Mouse (Mus musculus): ENCODE data around the gene Lrrc32.

DNA sequence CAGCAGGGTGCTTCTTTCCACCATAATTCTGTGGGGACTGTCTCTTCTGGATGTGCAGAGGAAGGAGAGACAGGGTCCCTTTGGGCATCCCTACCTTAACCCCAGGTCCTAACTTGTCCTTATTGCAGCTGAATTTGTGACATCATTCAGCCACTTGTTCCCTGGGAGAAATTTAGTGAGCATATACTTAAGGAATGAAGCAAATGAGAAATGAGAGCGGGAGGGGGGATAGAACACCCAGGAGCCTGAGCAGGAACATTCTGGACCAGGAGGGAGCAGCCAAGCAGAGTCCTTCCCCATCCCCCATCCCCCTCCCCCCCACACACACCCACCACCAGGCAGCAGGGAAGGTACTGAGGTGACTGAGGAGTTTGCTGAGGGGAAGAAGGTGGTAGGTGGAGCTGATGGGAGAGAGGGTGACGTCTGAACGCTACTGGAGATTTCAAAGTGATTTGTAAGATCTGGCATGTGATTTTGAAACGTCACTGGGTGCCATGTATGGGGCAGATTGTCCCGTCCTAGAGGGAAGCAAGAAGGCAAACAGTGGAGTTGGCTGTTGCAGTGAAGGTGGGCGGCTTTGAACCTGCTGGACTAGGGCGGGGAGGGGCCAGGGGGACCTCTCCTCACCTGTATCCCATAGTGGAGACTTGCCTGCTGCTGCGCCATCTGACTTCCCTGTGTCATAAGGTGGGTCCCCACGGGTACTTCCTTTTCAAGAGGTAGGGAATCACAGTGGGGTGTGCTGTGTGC is 2.5 kb downstream of the Lrrc32 start:
- no peak for TF ChIP-seq HCFC1 (IDR thresholded peaks at IDR 0.05; ENCODE audit: borderline replicate concordance, insufficient read depth, low read length)
- no peak for TF ChIP-seq MAFK (IDR thresholded peaks at IDR 0.05; ENCODE audit: insufficient read depth, low read depth, low read length)
- TF ChIP-seq CHD2 (IDR thresholded peaks at IDR 0.05; ENCODE audit: low read depth, low read length) = no peak
